Mouse (Mus musculus) kidney, adult 2 months (tissue): ENCODE results near the gene Rap1gap.

Experiments used
- CTCF ChIP-seq: fragments of 200-500 bp; conservative IDR thresholded peaks from 2 replicates; pipeline ENCODE4 v1.5.1; 2011; ENCODE audit warnings: low read depth, mild to moderate bottlenecking, control low read depth, low read length, moderate library complexity, mixed read lengths; ENCODE audit not compliant: insufficient read depth, insufficient read length
- POLR2A ChIP-seq: fragments of 200-500 bp; IDR thresholded peaks from one replicate; pipeline ENCODE4 v1.6.1; 2011; ENCODE audit warnings: low read depth, low read length, control low read depth

DNA sequence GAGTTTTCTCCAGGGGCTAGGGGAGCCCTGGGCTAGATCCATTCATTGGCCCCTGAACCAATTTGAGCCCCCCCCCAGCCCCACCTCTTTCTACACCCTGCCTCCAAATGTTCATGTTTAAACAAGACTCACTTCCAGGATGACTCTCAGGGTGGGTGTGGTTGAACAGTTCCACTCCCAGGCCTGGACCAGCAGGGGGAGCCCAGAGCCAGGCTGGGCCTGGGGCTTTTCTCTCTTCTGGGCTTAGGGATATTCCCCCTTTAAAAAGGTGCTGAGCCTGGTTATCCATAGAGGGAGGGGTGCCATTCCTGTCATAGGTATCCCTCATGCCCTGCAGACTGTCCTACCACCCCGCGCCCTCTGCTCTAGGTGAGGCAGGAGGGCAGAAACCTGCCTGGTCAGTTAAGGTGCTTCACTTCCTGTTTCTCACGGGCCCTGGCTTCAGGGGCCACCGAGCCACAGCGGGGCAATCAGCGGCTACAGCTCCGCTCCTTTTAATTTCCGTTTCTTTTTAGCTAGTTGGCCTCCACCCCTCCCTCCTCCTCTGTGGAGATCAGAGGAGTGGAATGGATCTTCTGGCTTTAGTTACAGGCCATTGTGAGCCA is 49.6 kb downstream of the Rap1gap start:
- TF ChIP-seq POLR2A (no peak), CTCF (peak; percentile 46)
